Mouse (Mus musculus) lung, embryonic 14.5 days (tissue): ENCODE measurements around the gene Pnpt1. TPM values are rescaled to one million over a fixed set of nuclear protein-coding genes. Genes with fewer than 3 reads are reported as not detected.

Experiments
- ATAC-seq: fragments of 200-750 bp; cut with Nextera tagmentation; 2 replicates; pipeline ENCODE4 v1.8.0; 2017; ENCODE audit warnings: mild to moderate bottlenecking, moderate TSS enrichment, moderate library complexity; ENCODE audit not compliant: insufficient read depth
- DNase-seq: peaks from one replicate; pipeline ENCODE4 v3.0.0-alpha.2; 2015
- H3K27ac ChIP-seq: fragments of 300-500 bp; sonication (generic); 2 replicates; pipeline ENCODE4 v1.5.1; 2014; ENCODE audit warnings: low read depth, mild to moderate bottlenecking, moderate library complexity
- H3K27me3 ChIP-seq: fragments of 300-500 bp; sonication (generic); 2 replicates; pipeline ENCODE4 v1.6.1; 2014; ENCODE audit warnings: low read length, control low read depth; ENCODE audit not compliant: insufficient read depth
- H3K36me3 ChIP-seq: fragments of 300-500 bp; sonication (generic); 2 replicates; pipeline ENCODE4 v1.6.1; 2014; ENCODE audit warnings: control low read depth; ENCODE audit not compliant: insufficient read depth
- H3K4me1 ChIP-seq: fragments of 300-500 bp; sonication (generic); 2 replicates; pipeline ENCODE4 v1.6.1; 2014; ENCODE audit warnings: antibody characterized with exemption, control low read depth; ENCODE audit not compliant: insufficient read depth
- H3K4me2 ChIP-seq: fragments of 300-500 bp; sonication (generic); 2 replicates; pipeline ENCODE4 v1.6.1; 2014; ENCODE audit warnings: mild to moderate bottlenecking
- H3K4me3 ChIP-seq: fragments of 300-500 bp; sonication (generic); 2 replicates; pipeline ENCODE4 v1.5.1; 2014; ENCODE audit warnings: low read depth, low read length
- H3K9ac ChIP-seq: fragments of 300-500 bp; sonication (generic); 2 replicates; pipeline ENCODE4 v1.6.1; 2014
- H3K9me3 ChIP-seq: fragments of 300-500 bp; sonication (generic); 2 replicates; pipeline ENCODE4 v1.6.1; 2016; ENCODE audit warnings: low read depth, low read length, control low read depth
- CTCF ChIP-seq: IDR thresholded peaks from 2 replicates; pipeline ENCODE4 v1.5.1; 2016; ENCODE audit warnings: antibody characterized with exemption, low read depth
- WGBS: fragments of 180-500 bp; shearing (Covaris S2); extraction: QIAGEN DNeasy Blood & Tissue Kit; methylation state at CpG from one replicate; pipeline ENCODE4 v1.1.7; 2014; 5-methylcytosine and 5-hydroxymethylcytosine counted together
- polyA plus RNA-seq: library from polyadenylated mRNA; unstranded; fragments of >200 nt; fragmentation: Nextera tagmentation; extraction: Ambion mirVana; gene quantifications from 2 replicates; pipeline ENCODE4 v1.2.1, GENCODE M21; 2014

The Pnpt1 gene
- polyA plus RNA-seq, 1 experiment from 2014 or later = 42.0 TPM

DNA sequence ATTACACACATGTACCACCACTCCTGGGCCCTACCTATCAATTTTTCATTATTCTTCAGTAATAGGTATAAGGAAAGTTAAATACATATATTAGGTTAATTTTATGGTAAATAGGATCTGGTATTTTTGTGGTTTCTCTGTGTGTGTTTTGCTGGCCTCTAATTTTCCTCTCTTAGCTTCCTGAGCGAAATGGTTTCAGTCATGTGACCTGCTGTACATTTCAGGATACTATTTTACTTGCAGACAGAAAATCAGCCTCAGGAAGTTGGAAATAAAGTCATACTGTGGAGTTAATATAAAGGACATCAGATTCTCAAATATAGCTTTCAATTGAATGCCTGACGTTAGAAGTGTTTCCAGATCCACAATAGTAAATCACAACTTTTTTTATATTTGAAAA lies 58.4 kb downstream of the Pnpt1 start:
- no peaks in the 10 kb centered on the region for H3K4me1 ChIP-seq
- H3K27me3 ChIP-seq = no peaks in the 10 kb centered on the region
- WGBS = 82% methylated on average over 2 of the region's 2 CpGs
- no peak for ATAC-seq
- no peak for TF ChIP-seq CTCF
- DNase-seq = no peak
- H3K27ac ChIP-seq = no peak overlapping the region
- no peak overlapping the region for H3K4me2 ChIP-seq
- no peaks in the 10 kb centered on the region for H3K9me3 ChIP-seq
- H3K4me3 ChIP-seq = no peak overlapping the region
- H3K36me3 ChIP-seq = peaks cover 44% of the 10 kb centered on the region
- H3K9ac ChIP-seq = no peak overlapping the region

DNA sequence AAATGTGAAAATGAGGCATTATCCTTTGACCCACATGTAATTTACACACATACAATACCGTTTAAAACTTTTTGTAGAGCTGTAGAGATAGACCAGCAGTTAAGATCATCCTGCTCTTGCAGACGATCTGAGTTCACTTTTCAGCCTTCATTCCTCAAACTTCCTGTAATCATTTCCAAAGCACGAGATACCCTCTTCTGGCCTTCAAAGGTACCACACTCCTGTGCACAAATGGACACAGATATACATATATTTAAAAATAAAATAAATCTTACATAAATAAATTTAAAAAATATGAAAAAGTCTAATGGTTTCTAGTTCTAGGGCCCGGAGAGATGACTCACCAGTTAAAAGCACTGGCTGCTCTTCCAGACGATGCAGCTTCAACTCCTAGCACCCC lies 73.1 kb downstream of the Pnpt1 start:
- Histone ChIP-seq H3K4me1 (no peaks in the 10 kb centered on the region), H3K27ac (no peak overlapping the region), H3K9me3 (no peaks in the 10 kb centered on the region), H3K4me2 (no peak overlapping the region), H3K36me3 (peaks cover 57% of the 10 kb centered on the region), H3K9ac (no peak overlapping the region), H3K27me3 (no peaks in the 10 kb centered on the region), H3K4me3 (no peak overlapping the region)
- TF ChIP-seq CTCF = peak; percentile 26; the same call in 1 of the 2 replicates
- no peak for ATAC-seq
- DNase-seq = peak; percentile 7
- WGBS = 75% methylated on average over 5 of the region's 5 CpGs

DNA sequence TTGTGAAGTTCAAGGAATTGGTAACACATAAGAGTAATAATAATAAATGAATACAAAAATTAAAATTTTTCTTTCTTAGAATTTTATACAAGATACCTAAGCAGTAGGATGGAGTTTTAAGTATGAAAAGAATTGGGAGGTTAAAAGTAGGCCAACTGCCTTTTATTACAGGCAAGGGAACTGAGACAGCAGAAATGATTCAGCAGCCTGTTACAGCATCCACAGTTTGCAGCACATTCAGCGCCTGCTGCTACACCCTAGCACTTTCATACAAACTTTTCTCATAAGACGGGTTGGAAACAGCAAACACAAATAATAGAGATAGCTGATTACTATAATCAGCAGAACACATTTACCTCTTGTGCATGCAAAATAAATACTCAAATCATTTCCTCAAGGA lies 79.2 kb downstream of the Pnpt1 start:
- ATAC-seq (no peak), DNase-seq (no peak)
- H3K4me3 ChIP-seq = no peak overlapping the region
- H3K4me1 ChIP-seq = no peaks in the 10 kb centered on the region
- TF ChIP-seq CTCF = no peak
- H3K27ac ChIP-seq = no peak overlapping the region
- 85% methylated on average over 2 of the region's 2 CpGs for WGBS
- no peaks in the 10 kb centered on the region for H3K27me3 ChIP-seq
- H3K9me3 ChIP-seq = no peaks in the 10 kb centered on the region
- no peak overlapping the region for H3K9ac ChIP-seq
- no peak overlapping the region for H3K4me2 ChIP-seq
- peaks cover 57% of the 10 kb centered on the region for H3K36me3 ChIP-seq

Other genes with a start within 250 kb of the Pnpt1 start
- gene Ppp4r3b, start 42.1 kb downstream of the Pnpt1 start, polyA plus RNA-seq = 80.7 and 84.6 TPM in 2 replicates
- gene Cfap36, start 116.7 kb downstream of the Pnpt1 start, polyA plus RNA-seq = 57.9 and 58.7 TPM in 2 replicates
- gene Ccdc88a, start 242.9 kb downstream of the Pnpt1 start, polyA plus RNA-seq = 33.7 and 35.4 TPM in 2 replicates